Mouse (Mus musculus) heart, embryonic 16.5 days (tissue): Measurements from ENCODE around the gene Dpy19l3. TPM values are rescaled to one million over a fixed set of nuclear protein-coding genes. Genes with fewer than 3 reads are reported as not detected.

Source experiments
- ATAC-seq: fragments of 200-750 bp; cut with Nextera tagmentation; replicated peaks from 2 replicates; pipeline ENCODE4 v1.8.0; 2017; ENCODE audit warnings: moderate number of reproducible peaks; ENCODE audit not compliant: insufficient read depth, low FRiP score; ENCODE audit errors: extremely low read depth
- H3K27ac ChIP-seq: fragments of 300-500 bp; sonication (generic); 2 replicates; pipeline ENCODE4 v1.5.1; 2014; ENCODE audit warnings: mild to moderate bottlenecking, low read length, control low read depth, moderate library complexity
- H3K27me3 ChIP-seq: fragments of 300-500 bp; sonication (generic); 2 replicates; pipeline ENCODE4 v1.6.1; 2014; ENCODE audit warnings: low read length, mixed read lengths; ENCODE audit not compliant: control insufficient read depth, insufficient read depth
- H3K36me3 ChIP-seq: fragments of 300-500 bp; sonication (generic); 2 replicates; pipeline ENCODE4 v1.6.1; 2014; ENCODE audit not compliant: control insufficient read depth, insufficient read depth
- H3K4me1 ChIP-seq: fragments of 300-500 bp; sonication (generic); 2 replicates; pipeline ENCODE4 v1.6.1; 2014; ENCODE audit warnings: low read length, mixed read lengths; ENCODE audit not compliant: control insufficient read depth, insufficient read depth
- H3K4me2 ChIP-seq: fragments of 300-500 bp; sonication (generic); 2 replicates; pipeline ENCODE4 v1.6.1; 2014; ENCODE audit warnings: low read depth, mild to moderate bottlenecking, control low read depth, low read length
- H3K4me3 ChIP-seq: fragments of 300-500 bp; sonication (generic); 2 replicates; pipeline ENCODE4 v1.5.1; 2014; ENCODE audit warnings: mild to moderate bottlenecking, control low read depth, low read length
- H3K9ac ChIP-seq: fragments of 300-500 bp; sonication (generic); 2 replicates; pipeline ENCODE4 v1.6.1; 2014; ENCODE audit warnings: low read length, control low read depth
- H3K9me3 ChIP-seq: fragments of 300-500 bp; sonication (generic); replicated peaks from 2 replicates; pipeline ENCODE4 v1.6.1; 2016; ENCODE audit warnings: low read length; ENCODE audit not compliant: control insufficient read depth
- WGBS: fragments of 180-500 bp; shearing (Covaris S2); extraction: QIAGEN DNeasy Blood & Tissue Kit; methylation state at CpG from one replicate; pipeline ENCODE4 v1.1.7; 2014; 5-methylcytosine and 5-hydroxymethylcytosine counted together
- polyA plus RNA-seq: library from polyadenylated mRNA; unstranded; fragments of >200 nt; fragmentation: Nextera tagmentation; extraction: Ambion mirVana; gene quantifications from 2 replicates; pipeline ENCODE4 v1.2.1, GENCODE M21; 2015

Dpy19l3 gene
- 12.3 and 13.5 TPM in 2 replicates for polyA plus RNA-seq

DNA sequence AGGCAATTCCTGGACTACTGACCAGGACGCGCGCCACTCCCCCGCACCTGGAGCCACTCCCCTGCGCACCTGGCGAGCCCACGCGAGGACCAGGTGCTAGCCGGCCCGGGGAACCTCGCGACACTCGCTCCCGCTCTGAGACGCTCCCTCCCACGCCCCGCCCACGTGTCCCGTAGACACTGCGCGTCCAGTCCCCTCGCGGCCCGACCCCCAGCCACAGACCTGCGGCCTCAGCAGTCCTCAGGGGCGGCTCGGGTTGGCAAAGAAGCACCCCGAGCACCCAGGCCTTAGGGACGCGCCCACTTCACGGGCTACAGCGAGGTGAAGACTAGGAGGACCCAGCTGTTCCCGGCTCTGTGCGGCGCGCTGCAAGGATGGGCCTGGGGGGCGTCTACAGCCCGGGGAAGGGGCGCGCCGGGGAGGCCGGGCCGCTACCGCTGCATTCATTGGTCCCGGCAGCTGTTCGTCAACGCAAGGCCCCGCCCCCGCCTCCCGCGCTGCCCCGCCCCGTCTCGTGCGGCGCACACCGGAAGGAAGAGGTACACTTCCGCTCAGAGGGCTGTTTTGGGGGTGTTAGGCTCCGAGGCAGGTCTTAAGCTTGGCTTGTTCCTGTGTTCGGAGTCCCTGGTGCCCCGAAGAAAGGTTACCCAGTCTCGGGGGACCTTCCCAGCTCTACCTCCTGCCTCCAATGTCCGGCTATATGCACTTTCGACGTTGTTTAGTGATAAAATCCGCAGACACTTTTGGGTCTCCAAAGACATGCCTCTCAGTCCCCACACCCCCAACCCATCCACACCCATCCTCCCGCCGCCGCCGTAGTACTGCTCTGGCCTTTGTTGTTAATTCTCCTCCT is at the start of gene Dpy19l3:
Gene Dpy19l3 (minus strand): TSS at position 422 of the 853 bp plus-strand sequence.
- WGBS, result under 1% methylated on average over 69 of the region's 70 CpGs
- peak within 1 kb of the TSS; percentile 87 for H3K9ac ChIP-seq
- ATAC-seq, result peak; percentile 96
- peaks cover 4% of the 10 kb centered on the region; the same call in 1 of the 2 replicates for H3K4me1 ChIP-seq
- no peaks in the 10 kb centered on the region; the same call in 1 of the 2 replicates for H3K27me3 ChIP-seq
- peaks cover 5% of the 10 kb centered on the region; the same call in 1 of the 2 replicates for H3K36me3 ChIP-seq
- H3K9me3 ChIP-seq, result no peaks in the 10 kb centered on the region; the same call in 1 of the 2 replicates
- H3K27ac ChIP-seq, result peak within 1 kb of the TSS; percentile 57
- H3K4me2 ChIP-seq, result peak within 1 kb of the TSS; percentile 100
- peak within 1 kb of the TSS; percentile 95 for H3K4me3 ChIP-seq

DNA sequence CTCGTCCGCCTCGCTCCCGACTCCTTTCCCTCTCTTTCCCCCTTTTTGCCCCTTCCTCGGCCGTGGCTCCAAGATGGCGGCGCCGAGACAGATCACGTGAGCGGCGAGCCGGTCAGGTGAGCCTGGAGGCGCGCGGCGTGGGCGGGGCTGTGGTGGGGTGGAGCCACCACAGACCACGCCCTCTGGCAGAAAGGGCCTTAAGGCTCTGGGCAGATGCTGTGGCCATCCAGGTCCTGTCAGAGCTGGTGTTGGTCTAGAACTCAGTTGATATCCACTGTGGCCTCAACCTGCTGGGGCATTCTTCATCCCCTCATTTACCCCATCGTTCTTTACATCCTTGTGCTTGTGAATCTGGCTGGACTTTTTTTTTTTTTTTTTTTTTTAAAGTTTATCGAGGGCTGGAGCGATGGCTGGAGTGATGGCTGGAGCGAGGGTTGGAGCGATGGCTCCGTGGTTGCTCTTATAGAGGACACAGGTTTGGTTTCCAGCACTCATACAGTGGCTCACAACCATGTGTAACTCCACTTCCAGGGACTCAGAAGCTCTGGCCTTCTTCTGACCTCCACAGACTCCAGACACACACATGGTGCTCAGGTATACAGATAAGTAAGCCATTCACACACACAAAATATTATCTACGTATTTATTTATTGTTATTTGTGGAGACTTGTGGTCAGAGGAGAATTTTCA is 48.8 kb upstream of the Dpy19l3 start, which contains the start of gene Zfp507:
Gene Zfp507 (minus strand): TSS at position 98 of the 690 bp plus-strand sequence.
- peak; percentile 93 for ATAC-seq
- 21% methylated on average over 26 of the region's 26 CpGs for WGBS
- peaks cover 26% of the 10 kb centered on the region for H3K36me3 ChIP-seq

DNA sequence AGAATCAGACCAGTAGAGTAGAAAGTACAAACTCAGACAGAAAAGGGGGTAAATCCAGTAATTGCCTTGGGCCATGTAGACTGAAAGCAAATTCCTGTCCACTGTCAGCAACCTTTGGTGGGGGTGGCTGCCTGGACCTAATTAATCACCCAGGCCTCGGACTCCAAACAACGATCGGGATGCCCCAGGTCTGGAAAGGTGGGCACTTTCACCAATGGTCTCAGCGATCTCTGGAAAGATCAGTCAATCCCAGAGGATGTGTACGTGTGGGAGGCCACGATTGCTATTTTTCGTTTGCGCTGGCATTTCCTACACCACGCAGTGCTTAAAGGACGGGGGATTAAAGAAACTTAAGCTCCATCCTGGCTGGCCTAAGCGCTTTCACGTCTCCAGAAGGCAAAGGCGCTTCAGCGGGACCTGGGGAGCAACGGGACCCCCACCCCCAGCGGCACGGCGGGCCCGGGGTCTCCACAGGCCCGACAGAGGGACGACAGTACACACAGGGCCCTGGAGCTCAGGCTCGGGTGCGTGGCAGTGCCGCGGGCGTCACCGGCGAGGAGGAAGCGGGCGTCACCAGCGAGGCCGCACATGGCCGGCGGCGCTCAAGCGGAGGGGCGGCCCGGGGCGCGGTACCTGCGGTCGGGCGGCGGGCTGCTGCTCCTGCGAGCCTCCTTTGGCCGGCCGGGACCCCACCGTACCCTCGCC is 48.1 kb upstream of the Dpy19l3 start:
- H3K36me3 ChIP-seq, result peaks cover 30% of the 10 kb centered on the region
- peak overlapping the region; percentile 85 for H3K27ac ChIP-seq
- WGBS, result under 1% methylated on average over 43 of the region's 49 CpGs
- H3K4me2 ChIP-seq, result peak overlapping the region; percentile 75
- H3K4me3 ChIP-seq, result peak overlapping the region; percentile 97
- peak overlapping the region; percentile 99 for H3K9ac ChIP-seq
- peaks cover 7% of the 10 kb centered on the region for H3K4me1 ChIP-seq
- no peaks in the 10 kb centered on the region for H3K27me3 ChIP-seq
- peak; percentile 82 for ATAC-seq
- no peaks in the 10 kb centered on the region; the same call in 1 of the 2 replicates for H3K9me3 ChIP-seq

More for the DNA sequence above, 48.8 kb upstream of the Dpy19l3 start, which contains the start of gene Zfp507:
- no peaks in the 10 kb centered on the region for H3K27me3 ChIP-seq
- H3K9ac ChIP-seq, result peak within 1 kb of the TSS; percentile 99
- peak within 1 kb of the TSS; percentile 75 for H3K4me2 ChIP-seq
- peak within 1 kb of the TSS; percentile 97 for H3K4me3 ChIP-seq
- peaks cover 7% of the 10 kb centered on the region for H3K4me1 ChIP-seq
- H3K27ac ChIP-seq, result peak within 1 kb of the TSS; percentile 85
- H3K9me3 ChIP-seq, result no peaks in the 10 kb centered on the region; the same call in 1 of the 2 replicates

DNA sequence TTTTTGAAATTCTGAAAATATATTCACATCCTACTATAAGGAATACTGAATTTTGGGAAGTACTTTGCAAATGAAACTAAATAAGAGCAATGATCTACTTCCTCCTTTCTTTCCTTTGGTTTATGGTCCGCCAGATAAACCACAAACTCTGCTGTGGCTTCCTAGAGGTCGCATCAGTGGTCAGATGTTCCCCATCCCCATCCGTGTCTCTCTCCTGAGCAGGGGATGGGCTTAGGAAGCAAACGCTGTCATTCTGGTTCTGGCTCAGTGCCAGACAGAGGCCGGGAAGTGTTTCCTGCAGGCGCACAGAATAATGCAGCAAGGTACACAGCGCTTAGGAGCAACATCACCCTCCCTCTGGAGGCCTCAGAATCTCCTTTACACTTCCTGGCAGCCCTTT is 41.9 kb upstream of the Dpy19l3 start:
- peaks cover 67% of the 10 kb centered on the region for H3K36me3 ChIP-seq
- no peaks in the 10 kb centered on the region for H3K27me3 ChIP-seq

DNA sequence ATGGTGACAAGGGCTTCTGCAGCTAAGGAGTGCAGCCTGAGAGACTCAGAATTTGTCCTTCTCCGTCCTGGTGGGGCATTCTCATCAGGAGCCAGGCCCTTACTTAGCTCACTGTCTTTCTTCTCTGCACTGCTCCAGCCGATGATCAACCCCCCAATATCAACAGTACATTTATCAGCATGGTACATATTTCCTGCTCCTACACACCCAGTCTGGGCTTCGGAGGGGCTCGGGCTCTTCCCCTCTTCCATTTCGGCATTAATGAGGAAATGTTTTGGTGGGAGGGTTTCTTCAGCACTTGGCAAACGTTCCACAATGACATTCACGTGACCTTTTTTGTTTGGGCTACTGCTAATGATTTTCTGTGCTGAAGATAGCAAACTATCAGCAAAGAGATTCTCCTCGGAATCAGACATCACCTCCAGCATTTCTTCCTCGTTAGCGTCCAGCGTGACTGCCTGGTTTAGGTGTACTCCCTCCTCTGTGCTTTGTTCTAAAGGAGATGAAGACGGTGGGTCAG is 40.0 kb upstream of the Dpy19l3 start:
- no peak overlapping the region for H3K4me3 ChIP-seq
- no peak overlapping the region for H3K9ac ChIP-seq
- ATAC-seq, result no peak
- H3K36me3 ChIP-seq, result peaks cover 67% of the 10 kb centered on the region
- H3K27ac ChIP-seq, result no peak overlapping the region
- 62% methylated on average over 12 of the region's 12 CpGs for WGBS
- no peak overlapping the region for H3K4me2 ChIP-seq
- H3K27me3 ChIP-seq, result no peaks in the 10 kb centered on the region
- H3K4me1 ChIP-seq, result peaks cover 4% of the 10 kb centered on the region
- no peaks in the 10 kb centered on the region; the same call in 1 of the 2 replicates for H3K9me3 ChIP-seq

More for the DNA sequence above, 41.9 kb upstream of the Dpy19l3 start:
- no peak overlapping the region for H3K4me3 ChIP-seq
- peak; percentile 60; the same call in 1 of the 2 replicates for ATAC-seq
- no peak overlapping the region for H3K27ac ChIP-seq
- no peak overlapping the region for H3K9ac ChIP-seq
- 41% methylated on average over 7 of the region's 7 CpGs for WGBS
- no peaks in the 10 kb centered on the region; the same call in 1 of the 2 replicates for H3K9me3 ChIP-seq
- H3K4me1 ChIP-seq, result peaks cover 4% of the 10 kb centered on the region
- no peak overlapping the region for H3K4me2 ChIP-seq

DNA sequence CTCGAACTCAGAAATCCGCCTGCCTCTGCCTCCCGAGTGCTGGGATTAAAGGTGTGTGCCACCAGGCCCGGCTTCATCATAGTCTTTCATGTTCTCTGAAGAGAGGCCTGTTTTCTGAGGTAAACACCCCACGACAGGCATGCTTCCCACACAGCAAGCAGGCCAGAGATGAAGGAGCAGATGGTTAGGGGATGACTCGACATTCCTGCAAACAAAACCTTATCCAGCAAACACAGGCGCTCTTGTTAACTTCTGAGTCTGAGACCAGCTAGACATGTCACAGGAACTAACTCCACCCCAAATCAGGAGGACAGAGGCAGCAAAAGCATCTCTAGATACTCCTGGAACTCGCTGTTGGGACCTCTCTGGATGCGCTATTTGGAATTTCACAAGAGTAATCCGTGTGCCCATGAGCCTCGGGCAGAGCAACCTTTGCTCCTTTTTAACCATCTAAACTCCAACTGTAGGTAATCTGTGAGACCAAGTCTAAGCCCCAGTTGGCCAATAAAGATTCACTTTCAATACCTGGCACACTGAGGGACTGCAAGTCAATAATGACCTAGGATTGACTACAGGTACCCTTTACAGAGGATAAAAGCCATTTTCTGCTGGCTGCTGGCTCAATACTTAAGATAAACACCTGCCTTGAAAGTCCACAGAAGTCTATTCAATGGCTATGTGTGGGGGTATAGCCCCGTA is 38.0 kb upstream of the Dpy19l3 start:
- Histone ChIP-seq H3K27ac (no peak overlapping the region), H3K27me3 (no peaks in the 10 kb centered on the region), H3K4me3 (no peak overlapping the region), H3K9ac (no peak overlapping the region), H3K4me1 (peaks cover 4% of the 10 kb centered on the region), H3K36me3 (peaks cover 66% of the 10 kb centered on the region), H3K4me2 (no peak overlapping the region), H3K9me3 (no peaks in the 10 kb centered on the region)
- ATAC-seq, result no peak
- WGBS, result 77% methylated on average over 12 of the region's 12 CpGs

DNA sequence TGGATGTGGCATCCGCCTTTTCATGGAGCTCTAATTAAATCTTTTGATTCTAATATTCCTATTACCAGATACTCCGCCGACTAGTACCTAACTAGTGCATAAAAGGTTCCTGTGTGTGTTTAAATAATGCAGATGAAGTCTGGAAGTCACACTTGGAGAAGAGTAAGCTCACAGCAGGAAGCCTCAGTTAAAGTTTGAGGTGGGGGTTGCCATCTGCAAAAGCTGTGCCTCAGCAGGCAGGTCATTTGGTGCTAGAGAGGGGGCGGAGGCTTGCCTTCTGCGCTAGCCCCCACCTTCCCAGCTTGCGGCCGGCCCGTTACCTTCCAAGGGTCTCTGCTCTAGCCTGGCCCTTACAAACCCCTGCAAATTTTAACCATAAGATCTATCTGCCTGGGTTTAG is 36.7 kb upstream of the Dpy19l3 start:
- no peak overlapping the region for H3K27ac ChIP-seq
- WGBS, result 81% methylated on average over 8 of the region's 8 CpGs
- H3K4me3 ChIP-seq, result no peak overlapping the region
- H3K36me3 ChIP-seq, result peaks cover 68% of the 10 kb centered on the region
- no peak for ATAC-seq
- no peak overlapping the region for H3K9ac ChIP-seq
- no peak overlapping the region for H3K4me2 ChIP-seq
- no peaks in the 10 kb centered on the region for H3K27me3 ChIP-seq
- no peaks in the 10 kb centered on the region for H3K4me1 ChIP-seq
- H3K9me3 ChIP-seq, result no peaks in the 10 kb centered on the region

DNA sequence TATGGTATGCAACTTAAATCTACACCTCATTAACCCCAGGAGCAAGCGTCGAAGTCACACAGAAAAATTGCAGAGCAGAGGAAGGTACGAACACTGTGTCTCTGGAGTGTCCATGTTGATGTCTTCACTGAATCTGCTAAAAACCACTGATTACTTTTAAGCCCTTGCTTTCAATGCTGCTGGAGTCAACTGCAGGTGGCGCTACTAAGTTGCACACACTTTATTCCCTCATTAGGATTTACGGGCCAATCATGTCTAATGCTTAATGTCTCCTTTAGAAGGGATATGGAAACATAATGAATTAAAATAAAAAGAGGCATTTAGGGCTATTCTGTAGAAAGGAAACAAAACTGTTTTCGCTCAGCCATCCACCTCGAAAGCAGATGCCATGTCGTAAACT is 35.9 kb upstream of the Dpy19l3 start:
- no peaks in the 10 kb centered on the region for H3K4me1 ChIP-seq
- 89% methylated on average over 8 of the region's 8 CpGs for WGBS
- H3K36me3 ChIP-seq, result peaks cover 66% of the 10 kb centered on the region
- H3K4me2 ChIP-seq, result no peak overlapping the region
- H3K27me3 ChIP-seq, result no peaks in the 10 kb centered on the region
- no peak overlapping the region for H3K27ac ChIP-seq
- H3K9me3 ChIP-seq, result no peaks in the 10 kb centered on the region
- H3K9ac ChIP-seq, result no peak overlapping the region
- ATAC-seq, result no peak
- no peak overlapping the region for H3K4me3 ChIP-seq
